27 mouse cellular contexts compared by ENCODE assay signal in genomic region chr5:108501573-108501972, GRCm38 (mm10). TPM values are rescaled to one million over a fixed set of nuclear protein-coding genes. Genes with fewer than 3 reads are reported as not detected.
A peak's percentile ranks its signal among the peaks of the same experiment; 100 is the strongest.
DNase-seq lines count a peak whose midpoint lies in the region; ATAC-seq and TF ChIP-seq lines count a peak whose summit lies in the region.
"Had no signal": no experiment of that assay in that cellular context is flagged by ENCODE, and none has a peak within 500 bp of the region (broad histone marks: within the 10 kb centered on the region; RNA-seq: fewer than 3 reads in every experiment).

No protein-coding gene starts in this region.

- no peak for TF ChIP-seq CTCF in G1E (IDR thresholded peaks at IDR 0.05; ENCODE audit: low read depth, low read length)

- no peak overlapping the region for H3K4me2 ChIP-seq in forebrain, embryonic 11.5 days (ENCODE audit: low read depth, low read length, severe bottlenecking)
- H3K4me2 ChIP-seq: embryonic facial prominence, embryonic 13.5 days; embryonic facial prominence, embryonic 15.5 days; forebrain, embryonic 13.5 days; forebrain, embryonic 15.5 days had no signal

- 89% methylated on average over 1 of the region's 1 CpGs for WGBS in forebrain, embryonic 11.5 days

- no peak for ATAC-seq in G1E (ENCODE audit: extremely low read depth, insufficient number of reproducible peaks, low FRiP score, poor library complexity, severe bottlenecking)
- peak; percentile 70 for ATAC-seq in granulocyte monocyte progenitor cell, adult 5-6 weeks (replicated peaks; ENCODE audit: poor library complexity, severe bottlenecking)
- ATAC-seq in forebrain, embryonic 11.5 days (replicated peaks; ENCODE audit: low FRiP score), result no peak
- ATAC-seq: CD4-positive, CD25-positive, alpha-beta regulatory T cell, adult 4 months; forebrain, embryonic 13.5 days; forebrain, embryonic 15.5 days; forebrain, postnatal 0 days had no signal

- no peaks in the 10 kb centered on the region for H3K9me3 ChIP-seq in G1E (replicated peaks)
- H3K9me3 ChIP-seq in forebrain, embryonic 11.5 days (ENCODE audit: control insufficient read depth, low read length), result no peaks in the 10 kb centered on the region
- H3K9me3 ChIP-seq: embryonic facial prominence, embryonic 13.5 days; embryonic facial prominence, embryonic 15.5 days; forebrain, embryonic 10.5 days; forebrain, embryonic 13.5 days; forebrain, embryonic 15.5 days had no signal

- no peak overlapping the region for H3K4me3 ChIP-seq in G1E (ENCODE audit: low read depth, low read length)
- H3K4me3 ChIP-seq in forebrain, embryonic 11.5 days (ENCODE audit: low read depth, low read length), result no peak overlapping the region
- H3K4me3 ChIP-seq: embryonic facial prominence, embryonic 13.5 days; embryonic facial prominence, embryonic 15.5 days; erythroblast, embryonic 14.5 days; forebrain, embryonic 10.5 days; forebrain, embryonic 13.5 days; forebrain, embryonic 15.5 days had no signal

- DNase-seq in A20 (ENCODE audit: low read depth, low spot score) (peak; percentile 33), G1E (ENCODE audit: low spot score) (peak; percentile 22), MEL-GATA-1-ER (ENCODE audit: extremely low read depth, low read depth) (peak; percentile 62)
- DNase-seq in left cerebral cortex, adult 18-20 months (ENCODE audit: low spot score in 2 of 2), result no peak
- no peak for DNase-seq in forebrain, embryonic 11.5 days (ENCODE audit: low spot score)
- no peak for DNase-seq in kidney, postnatal 4 days
- no peak for DNase-seq in cerebellum, adult 18-20 months
- DNase-seq: adrenal gland, adult 2 months; adrenal gland, postnatal 10 days; adrenal gland, postnatal 25 days; B cell, adult 2 months; cerebellum, adult 11 months; cerebellum, adult 2 months; cerebellum, adult 9-10 months; cerebellum, postnatal 10 days; cerebellum, postnatal 25 days; embryo, embryonic 11 days; forebrain, postnatal 0 days had no signal

- H3K9ac ChIP-seq in forebrain, embryonic 11.5 days (ENCODE audit: low read length), result no peak overlapping the region
- H3K9ac ChIP-seq: embryonic facial prominence, embryonic 13.5 days; embryonic facial prominence, embryonic 15.5 days; forebrain, embryonic 13.5 days; forebrain, embryonic 15.5 days; forebrain, postnatal 0 days had no signal

- peaks cover 82% of the 10 kb centered on the region for H3K36me3 ChIP-seq in G1E (replicated peaks)
- peaks cover 15% of the 10 kb centered on the region; the same call in 1 of the 2 replicates for H3K36me3 ChIP-seq in forebrain, embryonic 11.5 days (ENCODE audit: control insufficient read depth, insufficient read depth, low read length)

- H3K4me1 ChIP-seq in G1E (ENCODE audit: insufficient read depth, low read depth, low read length), result peaks cover 8% of the 10 kb centered on the region
- no peaks in the 10 kb centered on the region for H3K4me1 ChIP-seq in forebrain, embryonic 11.5 days (replicated peaks; ENCODE audit: control insufficient read depth, insufficient read depth, low read length)
- H3K4me1 ChIP-seq: embryonic facial prominence, embryonic 13.5 days; embryonic facial prominence, embryonic 15.5 days; forebrain, embryonic 10.5 days; forebrain, embryonic 13.5 days; forebrain, embryonic 15.5 days had no signal

- H3K27ac ChIP-seq in forebrain, embryonic 11.5 days (ENCODE audit: low read depth, low read length), result no peak overlapping the region
- H3K27ac ChIP-seq: embryonic facial prominence, embryonic 13.5 days; embryonic facial prominence, embryonic 15.5 days; forebrain, embryonic 10.5 days; forebrain, embryonic 13.5 days; forebrain, embryonic 15.5 days had no signal

- no peaks in the 10 kb centered on the region for H3K27me3 ChIP-seq in G1E (ENCODE audit: insufficient read depth, low read length)
- no peaks in the 10 kb centered on the region for H3K27me3 ChIP-seq in forebrain, embryonic 11.5 days (ENCODE audit: control insufficient read depth, insufficient read depth, low read length)
- H3K27me3 ChIP-seq: CH12.LX; embryonic facial prominence, embryonic 13.5 days; embryonic facial prominence, embryonic 15.5 days; forebrain, embryonic 13.5 days; forebrain, embryonic 15.5 days had no signal

RNA-seq across cellular contexts. Expression of gene Pcgf3, which starts 40.5 kb away (rescaled TPM):
- total RNA-seq in G1E (2014; fragmentation: Nextera tagmentation), result 18.5 and 23.4 TPM in 2 replicates
- 8.7 and 9.0 TPM in 2 replicates for total RNA-seq in G1E (2017)
- polyA plus RNA-seq in G1E (2012), result 9.4 and 10.3 TPM in 2 replicates
- 16.7 and 19.0 TPM in 2 replicates for total RNA-seq in granulocyte monocyte progenitor cell, adult 5-6 weeks (2014; fragmentation: Nextera tagmentation)
- 9.5 and 9.9 TPM in 2 replicates for total RNA-seq in granulocyte monocyte progenitor cell, adult 5-6 weeks (2017)
- total RNA-seq in left cerebral cortex, adult 18-20 months (2021), result 10 to 100 TPM; 37.5 to 41.8 TPM
- 30.4 and 32.9 TPM in 2 replicates for polyA plus RNA-seq in forebrain, embryonic 11.5 days (2014; fragmentation: Nextera tagmentation; extraction: Ambion mirVana)

RNA-seq across cellular contexts. Expression of gene Cplx1, which starts 48.3 kb away (rescaled TPM):
- total RNA-seq in G1E (2014; fragmentation: Nextera tagmentation), result not detected in 2 replicates
- total RNA-seq in G1E (2017), result 0.05 and 0.06 TPM in 2 replicates
- not detected in 2 replicates for polyA plus RNA-seq in G1E (2012)
- total RNA-seq in granulocyte monocyte progenitor cell, adult 5-6 weeks (2014; fragmentation: Nextera tagmentation), result not detected in 2 replicates
- total RNA-seq in granulocyte monocyte progenitor cell, adult 5-6 weeks (2017), result not detected in 2 replicates
- 100 to 1,000 TPM; 674 to 788 TPM for total RNA-seq in left cerebral cortex, adult 18-20 months (2021)
- 5.3 and 5.7 TPM in 2 replicates for polyA plus RNA-seq in forebrain, embryonic 11.5 days (2014; fragmentation: Nextera tagmentation; extraction: Ambion mirVana)
- total RNA-seq: CH12.LX had no signal
- polyA plus RNA-seq: CD4-positive, CD25-positive, alpha-beta regulatory T cell, adult 4 months had no signal

RNA-seq across cellular contexts. Expression of gene Mfsd7a, which starts 52.9 kb away (rescaled TPM):
- not detected in 2 replicates for total RNA-seq in G1E (2014; fragmentation: Nextera tagmentation)
- 0.05 TPM in 1 of 2 replicates, not detected in the other for total RNA-seq in G1E (2017)
- polyA plus RNA-seq in G1E (2012), result not detected in 2 replicates
- total RNA-seq in granulocyte monocyte progenitor cell, adult 5-6 weeks (2014; fragmentation: Nextera tagmentation), result 1.1 and 3.2 TPM in 2 replicates
- total RNA-seq in granulocyte monocyte progenitor cell, adult 5-6 weeks (2017), result 0.95 and 2.0 TPM in 2 replicates
- total RNA-seq in left cerebral cortex, adult 18-20 months (2021), result under 1 TPM; 0.74 to 0.87 TPM
- 0.13 and 0.16 TPM in 2 replicates for polyA plus RNA-seq in forebrain, embryonic 11.5 days (2014; fragmentation: Nextera tagmentation; extraction: Ambion mirVana)
- total RNA-seq: CH12.LX had no signal
- polyA plus RNA-seq: CD4-positive, CD25-positive, alpha-beta regulatory T cell, adult 4 months; erythroblast, embryonic 14.5 days had no signal

Comparison
In these comparisons a context has a peak if more than half of its experiments do, and no peak if none do; other contexts are left out.
1. DNase-seq: peak in A20 (single experiment), G1E (single experiment) and MEL-GATA-1-ER (single experiment); none in left cerebral cortex, adult 18-20 months (0 of 2), forebrain, embryonic 11.5 days (single experiment), kidney, postnatal 4 days (0 of 2) and cerebellum, adult 18-20 months (0 of 2).
2. RNA of gene Cplx1, which starts 48.3 kb away (total RNA-seq): 674 to 788 TPM in left cerebral cortex, adult 18-20 months; 0.05 to 0.06 TPM in G1E and not detected in granulocyte monocyte progenitor cell, adult 5-6 weeks; every median in the first group is over 100 times any median in the second.